Mouse (Mus musculus) heart, embryonic 13.5 days (tissue): ENCODE results near the gene Trmt13. TPM values are rescaled to one million over a fixed set of nuclear protein-coding genes. Genes with fewer than 3 reads are reported as not detected.

Experiments used
- ATAC-seq: fragments of 200-750 bp; cut with Nextera tagmentation; 2 replicates; pipeline ENCODE4 v1.8.0; 2017; ENCODE audit warnings: moderate TSS enrichment; ENCODE audit not compliant: insufficient number of reproducible peaks, low FRiP score, low TSS enrichment; ENCODE audit errors: extremely low read depth
- H3K27ac ChIP-seq: fragments of 300-500 bp; sonication (generic); replicated peaks from 2 replicates; pipeline ENCODE4 v1.5.1; 2015; ENCODE audit warnings: moderate library complexity, mild to moderate bottlenecking, inconsistent platforms
- H3K27me3 ChIP-seq: fragments of 300-500 bp; sonication (generic); replicated peaks from 2 replicates; pipeline ENCODE4 v1.6.1; 2015; ENCODE audit warnings: mild to moderate bottlenecking, inconsistent platforms
- H3K36me3 ChIP-seq: fragments of 300-500 bp; sonication (generic); 2 replicates; pipeline ENCODE4 v1.6.1; 2015; ENCODE audit warnings: mild to moderate bottlenecking, inconsistent platforms
- H3K4me1 ChIP-seq: fragments of 300-500 bp; sonication (generic); 2 replicates; pipeline ENCODE4 v1.6.1; 2015; ENCODE audit warnings: inconsistent platforms
- H3K4me2 ChIP-seq: fragments of 300-500 bp; sonication (generic); 2 replicates; pipeline ENCODE4 v1.6.1; 2015; ENCODE audit warnings: inconsistent platforms, mild to moderate bottlenecking, moderate library complexity
- H3K4me3 ChIP-seq: fragments of 300-500 bp; sonication (generic); 2 replicates; pipeline ENCODE4 v1.5.1; 2015; ENCODE audit warnings: moderate library complexity, mild to moderate bottlenecking, inconsistent platforms
- H3K9ac ChIP-seq: fragments of 300-500 bp; sonication (generic); 2 replicates; pipeline ENCODE4 v1.6.1; 2015; ENCODE audit warnings: inconsistent platforms, mild to moderate bottlenecking, moderate library complexity
- H3K9me3 ChIP-seq: fragments of 300-500 bp; sonication (generic); 2 replicates; pipeline ENCODE4 v1.6.1; 2016; ENCODE audit warnings: inconsistent platforms
- WGBS: fragments of 180-500 bp; shearing (Covaris S2); methylation state at CpG from one replicate; pipeline ENCODE4 v1.1.7; 2015; ENCODE audit warnings: mixed read lengths; 5-methylcytosine and 5-hydroxymethylcytosine counted together
- polyA plus RNA-seq: library from polyadenylated mRNA; unstranded; fragments of >200 nt; fragmentation: Nextera tagmentation; extraction: Ambion mirVana; gene quantifications from 2 replicates; pipeline ENCODE4 v1.2.1, GENCODE M21; 2015

Gene Trmt13
- polyA plus RNA-seq, 1 experiment from 2014 or later = 18.6 TPM

DNA sequence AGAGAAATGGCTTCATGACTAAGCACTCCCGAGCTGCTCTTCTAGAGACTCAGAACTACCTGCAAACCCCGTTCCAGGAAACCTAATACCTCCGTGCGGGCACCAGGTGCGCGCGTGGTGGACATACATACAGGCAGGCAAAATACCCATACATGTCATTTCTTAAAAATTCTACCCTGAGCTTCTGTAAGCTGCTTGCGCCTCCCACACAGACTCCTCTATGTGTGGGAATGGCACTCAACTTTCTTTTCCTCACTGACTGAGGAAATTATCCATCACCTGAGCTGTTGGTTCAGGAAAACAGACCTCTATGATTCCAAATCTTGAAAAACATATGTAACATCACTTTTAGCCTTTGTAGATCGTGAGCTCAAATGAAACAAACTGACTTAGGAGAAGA lies 36.3 kb upstream of the Trmt13 start:
- WGBS = 93% methylated on average over 9 of the region's 9 CpGs
- no peak overlapping the region for H3K27ac ChIP-seq
- H3K4me1 ChIP-seq = peaks cover 34% of the 10 kb centered on the region
- H3K9ac ChIP-seq = no peak overlapping the region
- no peak for ATAC-seq
- no peak overlapping the region for H3K4me3 ChIP-seq
- peaks cover 41% of the 10 kb centered on the region for H3K36me3 ChIP-seq
- no peaks in the 10 kb centered on the region for H3K9me3 ChIP-seq
- no peak overlapping the region for H3K4me2 ChIP-seq
- H3K27me3 ChIP-seq = no peaks in the 10 kb centered on the region

DNA sequence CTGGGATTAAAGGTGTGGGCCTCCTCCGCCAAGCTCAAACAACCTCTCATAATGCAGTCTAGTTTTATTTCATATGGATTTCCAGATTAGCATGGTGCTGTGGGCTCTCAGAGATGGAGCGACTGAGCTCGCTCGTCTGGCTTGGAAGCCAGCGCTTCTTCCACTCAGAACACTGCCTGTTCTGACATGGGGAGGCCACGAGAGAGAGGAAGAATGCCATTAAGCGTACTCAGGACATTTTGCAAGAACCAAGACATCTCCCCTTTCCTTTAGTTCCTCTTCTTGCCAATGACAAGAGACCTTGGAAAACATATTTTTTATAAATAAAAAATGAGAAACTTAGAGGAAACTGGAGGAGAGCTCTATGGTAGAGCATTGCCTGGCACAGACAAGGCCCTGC lies 34.4 kb upstream of the Trmt13 start:
- peaks cover 58% of the 10 kb centered on the region for H3K36me3 ChIP-seq
- no peak overlapping the region for H3K4me3 ChIP-seq
- ATAC-seq = no peak
- H3K27me3 ChIP-seq = no peaks in the 10 kb centered on the region
- WGBS = 86% methylated on average over 7 of the region's 7 CpGs
- H3K4me2 ChIP-seq = no peak overlapping the region
- H3K9me3 ChIP-seq = no peaks in the 10 kb centered on the region
- H3K27ac ChIP-seq = no peak overlapping the region
- H3K4me1 ChIP-seq = peaks cover 26% of the 10 kb centered on the region
- no peak overlapping the region for H3K9ac ChIP-seq

DNA sequence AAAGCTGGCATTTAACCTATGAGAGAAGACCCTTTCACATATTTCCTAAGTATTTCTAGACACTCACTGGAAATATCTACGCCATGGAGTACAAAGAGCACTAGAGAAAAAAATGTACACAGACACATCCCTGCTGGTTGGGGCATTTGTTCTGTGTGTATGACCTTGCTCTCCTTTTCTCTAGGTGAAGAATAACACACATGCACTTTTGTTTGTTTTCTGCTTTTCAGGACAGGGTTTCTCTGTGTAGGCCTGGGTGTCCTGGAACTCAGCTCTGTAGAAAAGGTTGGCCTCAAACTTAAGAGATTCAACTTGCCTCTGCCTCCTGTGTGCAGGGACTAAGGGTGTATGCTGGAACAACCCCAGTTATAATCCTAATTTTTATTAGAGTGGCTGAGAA lies 32.0 kb upstream of the Trmt13 start:
- H3K4me2 ChIP-seq = no peak overlapping the region
- peaks cover 82% of the 10 kb centered on the region for H3K36me3 ChIP-seq
- H3K9me3 ChIP-seq = no peaks in the 10 kb centered on the region
- no peaks in the 10 kb centered on the region for H3K27me3 ChIP-seq
- H3K4me3 ChIP-seq = no peak overlapping the region
- H3K9ac ChIP-seq = no peak overlapping the region
- ATAC-seq = no peak
- H3K27ac ChIP-seq = no peak overlapping the region
- peaks cover 4% of the 10 kb centered on the region; the same call in 1 of the 2 replicates for H3K4me1 ChIP-seq
- WGBS = 87% methylated on average over 1 of the region's 1 CpGs

DNA sequence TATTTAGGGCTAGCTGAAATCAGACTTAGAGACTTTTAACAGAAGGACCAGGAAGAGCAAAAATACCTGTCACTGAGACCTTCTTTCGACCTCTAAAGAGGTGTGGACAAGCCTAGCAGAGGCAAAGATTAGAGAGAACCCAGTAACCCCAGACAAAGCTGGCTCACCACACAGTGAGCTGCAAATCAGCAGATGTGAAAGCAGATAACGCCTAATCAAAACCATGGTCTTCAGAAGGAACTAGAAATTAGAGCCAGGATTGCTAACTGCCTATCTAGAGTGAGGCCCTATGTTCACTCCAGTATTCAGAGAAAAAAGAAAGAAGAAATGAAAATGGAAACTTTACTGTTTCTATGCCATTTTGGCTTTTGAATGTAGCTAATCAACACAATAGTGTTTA lies 28.0 kb upstream of the Trmt13 start:
- Histone ChIP-seq H3K27me3 (no peaks in the 10 kb centered on the region), H3K9me3 (no peaks in the 10 kb centered on the region), H3K9ac (no peak overlapping the region), H3K4me2 (no peak overlapping the region), H3K27ac (no peak overlapping the region), H3K36me3 (peaks cover 97% of the 10 kb centered on the region), H3K4me3 (no peak overlapping the region), H3K4me1 (no peaks in the 10 kb centered on the region)
- WGBS = 79% methylated on average over 2 of the region's 2 CpGs
- ATAC-seq = no peak

DNA sequence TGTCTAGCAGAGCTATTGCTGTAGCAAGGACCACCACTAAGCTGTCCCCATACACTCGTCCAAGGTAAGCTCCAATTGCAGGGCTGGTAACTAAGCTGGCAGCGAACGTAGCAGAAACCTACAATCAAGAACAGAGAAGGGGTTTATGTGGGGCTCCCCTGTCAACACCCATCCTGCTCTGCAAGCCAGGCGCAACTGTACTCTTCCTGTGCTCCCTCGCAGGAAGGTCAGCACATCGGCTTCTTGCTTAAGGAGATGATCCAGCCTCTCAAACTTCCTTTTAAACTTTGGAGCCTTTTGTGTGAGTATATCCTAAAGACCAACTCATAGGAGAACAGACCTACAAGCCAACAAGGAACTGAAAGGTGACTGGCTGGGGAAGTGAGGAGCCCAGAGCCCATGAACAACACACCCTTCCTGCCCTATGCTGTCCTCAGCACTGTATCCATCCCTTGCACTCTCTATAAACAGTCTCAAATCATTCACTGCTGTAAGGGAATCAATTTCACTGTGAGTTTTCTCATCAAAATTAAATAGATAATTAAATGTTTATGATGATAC lies 27.5 kb upstream of the Trmt13 start:
- Histone ChIP-seq H3K9ac (no peak overlapping the region), H3K9me3 (no peaks in the 10 kb centered on the region), H3K4me3 (no peak overlapping the region), H3K36me3 (peaks cover 97% of the 10 kb centered on the region), H3K4me1 (no peaks in the 10 kb centered on the region), H3K27ac (no peak overlapping the region), H3K27me3 (no peaks in the 10 kb centered on the region), H3K4me2 (no peak overlapping the region)
- no peak for ATAC-seq
- 90% methylated on average over 6 of the region's 6 CpGs for WGBS

DNA sequence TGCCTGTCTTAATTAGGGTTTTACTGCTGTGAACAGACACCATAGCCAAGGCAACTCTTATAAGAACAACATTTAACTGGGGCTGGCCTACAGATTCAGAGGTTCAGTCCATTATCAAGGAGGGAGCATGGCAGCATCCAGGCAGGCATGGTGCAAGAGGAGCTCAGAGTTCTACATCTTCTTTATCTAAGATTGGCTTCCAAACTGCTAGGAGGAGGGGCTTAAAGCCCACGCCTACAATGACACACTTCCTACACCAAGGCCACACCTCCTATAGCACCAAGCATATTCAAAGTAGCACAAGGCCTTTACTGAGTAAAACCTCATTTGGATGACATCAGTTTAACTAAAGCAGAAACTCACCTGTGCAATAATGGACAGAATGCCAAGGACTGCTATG lies 25.6 kb upstream of the Trmt13 start:
- Histone ChIP-seq H3K4me3 (no peak overlapping the region), H3K36me3 (peaks cover 97% of the 10 kb centered on the region), H3K4me1 (0 out of 2 replicates have a peak, but pooled peaks cover 4% of the 10 kb centered on the region), H3K27me3 (no peaks in the 10 kb centered on the region), H3K4me2 (no peak overlapping the region), H3K27ac (no peak overlapping the region), H3K9ac (no peak overlapping the region), H3K9me3 (no peaks in the 10 kb centered on the region)
- WGBS = 88% methylated on average over 1 of the region's 1 CpGs
- ATAC-seq = no peak

DNA sequence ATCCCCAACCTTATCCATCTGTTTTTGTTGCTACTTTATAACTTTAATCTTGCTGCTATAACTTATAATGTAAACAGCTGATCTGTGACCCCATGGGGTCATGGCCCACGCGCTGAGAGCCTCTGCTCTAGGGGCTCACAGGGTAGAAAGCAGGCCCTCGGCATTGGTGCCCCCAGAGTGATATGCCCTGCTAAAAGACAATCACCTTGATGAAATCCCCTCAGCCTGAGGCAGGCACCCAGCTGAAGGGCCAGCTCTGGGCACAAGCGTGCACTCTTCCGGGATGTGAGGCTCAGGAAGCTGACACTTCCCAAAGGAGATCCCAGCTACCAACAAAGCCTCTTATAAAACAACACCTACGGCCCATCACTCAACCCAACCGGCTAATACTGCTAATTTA lies 24.2 kb upstream of the Trmt13 start:
- peaks cover 98% of the 10 kb centered on the region for H3K36me3 ChIP-seq
- no peaks in the 10 kb centered on the region for H3K9me3 ChIP-seq
- 0 out of 2 replicates have a peak, but pooled peaks cover 4% of the 10 kb centered on the region for H3K4me1 ChIP-seq
- no peak overlapping the region for H3K9ac ChIP-seq
- no peak overlapping the region for H3K4me3 ChIP-seq
- no peak for ATAC-seq
- WGBS = 89% methylated on average over 7 of the region's 7 CpGs
- no peaks in the 10 kb centered on the region for H3K27me3 ChIP-seq
- H3K4me2 ChIP-seq = no peak overlapping the region
- H3K27ac ChIP-seq = no peak overlapping the region

DNA sequence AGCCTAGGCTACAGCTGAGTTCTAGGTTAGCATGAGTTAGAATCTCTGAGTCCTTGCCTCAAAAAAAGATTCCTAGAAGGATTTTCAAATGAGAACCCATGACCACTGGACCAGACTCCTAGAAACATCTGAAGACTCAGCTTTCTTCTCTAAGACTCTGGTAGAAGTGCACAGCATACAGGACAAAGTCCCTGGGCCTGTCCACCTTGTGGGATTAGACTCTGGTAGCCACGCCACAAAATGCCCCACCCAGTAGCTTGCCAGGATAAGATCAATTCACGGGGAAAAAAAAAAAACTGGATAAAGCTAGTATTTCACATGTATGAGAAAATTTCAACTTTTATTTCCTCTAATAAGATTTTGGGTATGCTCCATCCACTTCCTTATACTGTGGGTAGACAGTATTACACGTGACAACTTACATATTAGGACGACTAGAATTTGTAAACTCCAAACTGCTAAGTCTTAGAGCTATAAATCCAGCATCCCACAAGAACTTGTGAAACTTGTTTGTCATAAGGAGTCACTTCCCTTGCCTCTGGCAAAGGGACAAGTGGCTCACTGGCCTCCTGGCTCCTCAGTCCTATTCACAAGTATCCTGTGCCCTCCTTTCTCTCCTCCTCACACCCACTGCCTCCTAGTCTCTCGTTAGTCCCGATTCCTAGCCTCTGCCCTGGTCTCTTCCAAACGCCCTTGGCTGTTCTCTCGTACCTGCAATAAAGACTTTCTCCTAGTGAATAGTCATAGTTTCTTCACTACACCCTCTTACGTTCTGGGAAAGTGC lies 23.5 kb upstream of the Trmt13 start:
- ATAC-seq = no peak
- 86% methylated on average over 9 of the region's 9 CpGs for WGBS
- no peaks in the 10 kb centered on the region for H3K27me3 ChIP-seq

DNA sequence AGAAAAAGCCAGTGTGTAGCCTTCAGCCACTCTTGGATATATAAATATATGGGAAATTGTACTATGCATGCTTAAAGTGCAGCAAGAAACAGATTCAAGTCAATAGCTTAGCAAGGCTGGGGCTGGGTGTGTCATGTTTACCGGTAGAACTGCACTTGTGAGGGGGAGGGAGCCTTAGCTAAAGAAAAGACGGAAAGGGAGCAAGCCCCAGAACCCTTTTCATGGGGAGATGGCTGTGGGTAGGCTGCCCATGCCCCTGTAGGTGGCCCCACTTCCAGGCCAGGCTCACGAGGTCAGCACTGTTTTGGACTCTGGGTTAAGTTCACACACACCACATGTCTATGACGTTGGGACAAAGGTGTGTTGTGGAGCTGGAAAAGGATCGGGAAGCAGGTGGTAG lies 21.4 kb upstream of the Trmt13 start:
- H3K4me1 ChIP-seq = peaks cover 5% of the 10 kb centered on the region
- H3K9me3 ChIP-seq = no peaks in the 10 kb centered on the region
- ATAC-seq = no peak
- 70% methylated on average over 5 of the region's 5 CpGs for WGBS
- H3K27me3 ChIP-seq = no peaks in the 10 kb centered on the region
- H3K4me3 ChIP-seq = no peak overlapping the region
- no peak overlapping the region for H3K4me2 ChIP-seq
- H3K9ac ChIP-seq = no peak overlapping the region
- no peak overlapping the region for H3K27ac ChIP-seq
- peaks cover 94% of the 10 kb centered on the region for H3K36me3 ChIP-seq

More for the DNA sequence above, 23.5 kb upstream of the Trmt13 start:
- H3K4me2 ChIP-seq = no peak overlapping the region
- peaks cover 98% of the 10 kb centered on the region for H3K36me3 ChIP-seq
- H3K4me3 ChIP-seq = no peak overlapping the region
- no peaks in the 10 kb centered on the region for H3K9me3 ChIP-seq
- no peak overlapping the region for H3K9ac ChIP-seq
- H3K27ac ChIP-seq = no peak overlapping the region
- H3K4me1 ChIP-seq = 0 out of 2 replicates have a peak, but pooled peaks cover 4% of the 10 kb centered on the region

DNA sequence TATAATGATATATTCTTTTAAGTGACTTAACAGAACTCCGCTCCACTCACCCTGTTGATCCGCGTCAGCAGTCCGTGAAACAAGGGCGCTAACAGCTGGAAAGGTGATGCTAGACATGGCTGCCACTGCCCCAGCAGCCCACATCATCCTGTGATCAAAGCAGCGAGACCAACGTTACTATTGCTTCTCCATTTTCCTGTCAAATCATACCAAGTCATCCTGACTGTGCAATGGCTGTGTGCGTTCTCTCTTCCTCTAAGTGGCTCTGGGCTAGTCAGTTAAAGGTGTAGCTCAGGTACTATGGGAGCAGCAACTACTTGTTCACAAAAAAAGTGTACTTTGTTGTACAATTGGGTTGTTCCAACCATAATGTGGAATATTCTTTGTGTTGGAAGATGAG lies 20.5 kb upstream of the Trmt13 start:
- peaks cover 93% of the 10 kb centered on the region for H3K36me3 ChIP-seq
- H3K4me1 ChIP-seq = peaks cover 12% of the 10 kb centered on the region
- H3K4me3 ChIP-seq = no peak overlapping the region
- no peaks in the 10 kb centered on the region for H3K27me3 ChIP-seq
- H3K4me2 ChIP-seq = no peak overlapping the region
- H3K9ac ChIP-seq = no peak overlapping the region
- WGBS = 86% methylated on average over 8 of the region's 8 CpGs
- H3K27ac ChIP-seq = no peak overlapping the region
- H3K9me3 ChIP-seq = no peaks in the 10 kb centered on the region
- no peak for ATAC-seq

DNA sequence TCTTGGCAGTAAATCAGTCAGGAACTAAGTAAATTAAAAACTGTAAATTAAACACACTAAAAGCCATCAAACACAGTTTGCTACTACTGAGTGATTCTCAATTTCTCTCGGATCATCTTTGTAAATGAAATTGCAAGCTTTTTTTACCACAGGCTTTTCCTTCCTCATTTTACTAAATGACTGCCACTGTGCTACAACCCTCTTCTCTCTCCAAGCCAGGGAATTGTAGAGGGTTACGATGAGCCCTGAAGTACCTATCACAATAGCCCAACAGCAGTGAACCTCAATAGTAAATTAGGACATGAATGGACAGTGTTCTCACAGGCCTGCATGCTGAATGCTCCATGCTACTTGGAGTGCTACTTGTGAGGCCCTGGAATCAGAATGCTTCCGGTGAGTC lies 19.7 kb upstream of the Trmt13 start:
- H3K36me3 ChIP-seq = peaks cover 86% of the 10 kb centered on the region
- no peak for ATAC-seq
- no peak overlapping the region for H3K4me3 ChIP-seq
- H3K9me3 ChIP-seq = no peaks in the 10 kb centered on the region
- H3K4me2 ChIP-seq = no peak overlapping the region
- H3K27me3 ChIP-seq = no peaks in the 10 kb centered on the region
- H3K9ac ChIP-seq = no peak overlapping the region
- peaks cover 12% of the 10 kb centered on the region for H3K4me1 ChIP-seq
- no peak overlapping the region for H3K27ac ChIP-seq
- 91% methylated on average over 3 of the region's 3 CpGs for WGBS

DNA sequence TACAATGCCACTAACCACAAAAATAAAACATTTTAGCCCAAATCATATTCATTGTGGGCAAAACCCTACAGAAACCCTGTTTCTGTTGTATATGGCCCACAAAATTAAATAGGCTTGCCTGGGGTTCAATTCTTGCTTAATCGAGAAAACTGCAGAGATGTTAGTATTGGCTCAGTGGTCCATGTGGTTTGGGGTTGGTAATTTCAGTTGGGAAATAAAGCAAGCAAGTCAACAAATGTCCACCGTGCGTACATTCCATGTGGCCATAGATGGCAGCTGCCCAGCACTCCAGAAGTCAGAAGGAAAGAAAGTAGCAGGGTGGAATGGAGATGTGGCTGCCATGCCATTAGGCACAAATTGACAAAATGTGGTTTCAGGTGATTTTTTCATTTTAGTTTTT lies 18.6 kb upstream of the Trmt13 start:
- 85% methylated on average over 3 of the region's 3 CpGs for WGBS
- Histone ChIP-seq H3K36me3 (peaks cover 84% of the 10 kb centered on the region), H3K4me1 (peaks cover 12% of the 10 kb centered on the region), H3K4me3 (no peak overlapping the region), H3K9me3 (no peaks in the 10 kb centered on the region), H3K27ac (no peak overlapping the region), H3K9ac (no peak overlapping the region), H3K4me2 (no peak overlapping the region), H3K27me3 (no peaks in the 10 kb centered on the region)
- no peak for ATAC-seq
